9 mouse cellular contexts compared by ENCODE assay signal in genomic region chr9:62521541-62521940, GRCm38 (mm10). TPM values are rescaled to one million over a fixed set of nuclear protein-coding genes. Genes with fewer than 3 reads are reported as not detected.
A peak's percentile ranks its signal among the peaks of the same experiment; 100 is the strongest.
DNase-seq lines count a peak whose midpoint lies in the region; ATAC-seq and TF ChIP-seq lines count a peak whose summit lies in the region.
"Had no signal": no experiment of that assay in that cellular context is flagged by ENCODE, and none has a peak within 500 bp of the region (broad histone marks: within the 10 kb centered on the region; RNA-seq: fewer than 3 reads in every experiment).

No protein-coding gene starts in this region.

- H3K9me3 ChIP-seq in intestine, embryonic 16.5 days (ENCODE audit: control insufficient read depth, low read length), result no peaks in the 10 kb centered on the region
- no peaks in the 10 kb centered on the region for H3K9me3 ChIP-seq in midbrain, embryonic 14.5 days (ENCODE audit: control insufficient read depth, low read length)

- no peak for ATAC-seq in intestine, embryonic 16.5 days
- no peak for ATAC-seq in midbrain, embryonic 14.5 days (ENCODE audit: low FRiP score, low TSS enrichment)
- no peak for ATAC-seq in inflammation-experienced regulatory T-cells, adult 6 months

- intact Hi-C loops in heart, adult 2 months (cut with DNase I), result no loop called here
- intact Hi-C loops in gastrocnemius, postnatal 14 days (cut with DNase I; ENCODE audit: low total_unique reads), result no loop called here

- H3K27me3 ChIP-seq in heart, adult 2 months (ENCODE audit: control insufficient read depth, insufficient read depth, low read length), result no peaks in the 10 kb centered on the region
- H3K27me3 ChIP-seq in intestine, embryonic 16.5 days (replicated peaks; ENCODE audit: control insufficient read depth, insufficient read depth, low read length), result peaks cover 3% of the 10 kb centered on the region; the same call in 1 of the 2 replicates
- H3K27me3 ChIP-seq in midbrain, embryonic 14.5 days (ENCODE audit: control insufficient read depth, insufficient read depth, low read length), result peaks cover 3% of the 10 kb centered on the region; the same call in 1 of the 2 replicates

- TF ChIP-seq EP300 in heart, adult 2 months (IDR thresholded peaks at IDR 0.05; ENCODE audit: insufficient read depth, low read depth, low read length), result peak; percentile 57; the same call in 1 of the 2 replicates

- peak overlapping the region; percentile 90 for H3K27ac ChIP-seq in heart, adult 2 months
- H3K27ac ChIP-seq in intestine, embryonic 16.5 days (ENCODE audit: low read length), result peak overlapping the region; percentile 18; the same call in 1 of the 2 replicates
- peak overlapping the region; percentile 55; the same call in 1 of the 2 replicates for H3K27ac ChIP-seq in midbrain, embryonic 14.5 days (replicated peaks; ENCODE audit: low read depth, low read length)

- H3K4me1 ChIP-seq in heart, adult 2 months (ENCODE audit: control insufficient read depth, insufficient read depth, low read length), result peaks cover 35% of the 10 kb centered on the region
- peaks cover 32% of the 10 kb centered on the region for H3K4me1 ChIP-seq in intestine, embryonic 16.5 days (ENCODE audit: control insufficient read depth, insufficient read depth, low read length)
- H3K4me1 ChIP-seq in midbrain, embryonic 14.5 days (ENCODE audit: control insufficient read depth, insufficient read depth, low read length), result peaks cover 66% of the 10 kb centered on the region

- H3K79me2 ChIP-seq in heart, adult 2 months (replicated peaks; ENCODE audit: control insufficient read depth, insufficient read depth, low read length), result 0 out of 2 replicates have a peak, but pooled peaks cover 1% of the 10 kb centered on the region

- peak; percentile 58 to 75 for DNase-seq in heart, adult 2 months
- DNase-seq in heart, postnatal 4 days, result no peak
- peak; percentile 41 for DNase-seq in gastrocnemius, postnatal 14 days
- no peak for DNase-seq in midbrain, embryonic 14.5 days
- DNase-seq in c-Kit-positive CD71-positive TER-119-positive erythroid progenitor cells, embryonic 14.5 days (ENCODE audit: low spot score), result no peak
- DNase-seq in layer of hippocampus, postnatal 36 days, result no peak

- peak overlapping the region; percentile 31 for H3K4me3 ChIP-seq in heart, adult 2 months
- H3K4me3 ChIP-seq in intestine, embryonic 16.5 days (ENCODE audit: low read length), result no peak overlapping the region
- no peak overlapping the region for H3K4me3 ChIP-seq in midbrain, embryonic 14.5 days (replicated peaks; ENCODE audit: low read depth, low read length)

- no peaks in the 10 kb centered on the region for H3K36me3 ChIP-seq in heart, adult 2 months (ENCODE audit: control insufficient read depth, insufficient read depth, low read length)
- H3K36me3 ChIP-seq in intestine, embryonic 16.5 days (ENCODE audit: control insufficient read depth, insufficient read depth, low read length), result no peaks in the 10 kb centered on the region
- H3K36me3 ChIP-seq in midbrain, embryonic 14.5 days (ENCODE audit: control insufficient read depth, insufficient read depth, low read length), result no peaks in the 10 kb centered on the region

- H3K9ac ChIP-seq in heart, adult 2 months (ENCODE audit: low read depth, low read length), result peak overlapping the region; percentile 37; the same call in 1 of the 2 replicates
- H3K9ac ChIP-seq in intestine, embryonic 16.5 days (ENCODE audit: low read depth, low read length), result no peak overlapping the region
- peak overlapping the region; percentile 10; the same call in 1 of the 2 replicates for H3K9ac ChIP-seq in midbrain, embryonic 14.5 days (replicated peaks; ENCODE audit: low read length)

- 40% methylated on average over 9 of the region's 9 CpGs for WGBS in heart, adult 2 months
- WGBS in intestine, embryonic 16.5 days, result 45% methylated on average over 9 of the region's 9 CpGs
- 33% methylated on average over 9 of the region's 9 CpGs for WGBS in midbrain, embryonic 14.5 days

- no peak for TF ChIP-seq CTCF in heart, adult 2 months (IDR thresholded peaks at IDR 0.05)

- peak; percentile 26 for TF ChIP-seq POLR2A in heart, adult 2 months (IDR thresholded peaks at IDR 0.05; ENCODE audit: insufficient read depth, low read depth, low read length)

- no peak overlapping the region for H3K4me2 ChIP-seq in intestine, embryonic 16.5 days (ENCODE audit: low read depth, low read length)
- no peak overlapping the region for H3K4me2 ChIP-seq in midbrain, embryonic 14.5 days (ENCODE audit: low read length)

RNA-seq across cellular contexts. Expression of gene Coro2b, which starts 15.3 kb away (rescaled TPM):
- total RNA-seq in heart, adult 2 months (2021), result 10 to 100 TPM; 10.1 to 11.6 TPM
- polyA plus RNA-seq in heart, adult 2 months (2012; rRNA removed), result 16.4 and 17.2 TPM in 2 replicates
- 10 to 100 TPM; 16.2 to 16.9 TPM for total RNA-seq in heart, postnatal 4 days (2021)
- 10 to 100 TPM in 1 of 2 experiments, 1 to 10 TPM in 1; 8.2 to 11.4 TPM for total RNA-seq in gastrocnemius, postnatal 14 days (2021)
- 7.0 and 8.2 TPM in 2 replicates for polyA plus RNA-seq in intestine, embryonic 16.5 days (2015; fragmentation: Nextera tagmentation; extraction: Ambion mirVana)
- polyA plus RNA-seq in midbrain, embryonic 14.5 days (2014; fragmentation: Nextera tagmentation; extraction: Ambion mirVana), result 33.2 and 34.5 TPM in 2 replicates
- total RNA-seq in layer of hippocampus, postnatal 36 days (2021), result 100 to 1,000 TPM; 238 TPM
- polyA plus RNA-seq in inflammation-experienced regulatory T-cells, adult 6 months (2017; shearing (Covaris generic)), result 1 to 10 TPM in 2 of 3 experiments, under 1 TPM in 1; 0.33 to 3.8 (median 1.2) TPM
- total RNA-seq: monocyte, adult 5-6 weeks had no signal

Comparison
In these comparisons a context has a peak if more than half of its experiments do, and no peak if none do; other contexts are left out.
1. DNase-seq: peak in heart, adult 2 months (2 of 2) and gastrocnemius, postnatal 14 days (single experiment); none in heart, postnatal 4 days (single experiment), midbrain, embryonic 14.5 days (single experiment), c-Kit-positive CD71-positive TER-119-positive erythroid progenitor cells, embryonic 14.5 days (single experiment) and layer of hippocampus, postnatal 36 days (0 of 2).
2. H3K27ac ChIP-seq: peak in every context shown above with its lines; median percentile 90 in heart, adult 2 months; 55 in midbrain, embryonic 14.5 days; 18 in intestine, embryonic 16.5 days.
3. RNA of gene Coro2b, which starts 15.3 kb away (total RNA-seq): 238 TPM in layer of hippocampus, postnatal 36 days; 16.2 to 16.9 TPM in heart, postnatal 4 days, 10.1 to 11.6 TPM in heart, adult 2 months and 8.2 to 11.4 TPM in gastrocnemius, postnatal 14 days; every median in the first group is over 10 times any median in the second.